In the genomic region with DNA sequence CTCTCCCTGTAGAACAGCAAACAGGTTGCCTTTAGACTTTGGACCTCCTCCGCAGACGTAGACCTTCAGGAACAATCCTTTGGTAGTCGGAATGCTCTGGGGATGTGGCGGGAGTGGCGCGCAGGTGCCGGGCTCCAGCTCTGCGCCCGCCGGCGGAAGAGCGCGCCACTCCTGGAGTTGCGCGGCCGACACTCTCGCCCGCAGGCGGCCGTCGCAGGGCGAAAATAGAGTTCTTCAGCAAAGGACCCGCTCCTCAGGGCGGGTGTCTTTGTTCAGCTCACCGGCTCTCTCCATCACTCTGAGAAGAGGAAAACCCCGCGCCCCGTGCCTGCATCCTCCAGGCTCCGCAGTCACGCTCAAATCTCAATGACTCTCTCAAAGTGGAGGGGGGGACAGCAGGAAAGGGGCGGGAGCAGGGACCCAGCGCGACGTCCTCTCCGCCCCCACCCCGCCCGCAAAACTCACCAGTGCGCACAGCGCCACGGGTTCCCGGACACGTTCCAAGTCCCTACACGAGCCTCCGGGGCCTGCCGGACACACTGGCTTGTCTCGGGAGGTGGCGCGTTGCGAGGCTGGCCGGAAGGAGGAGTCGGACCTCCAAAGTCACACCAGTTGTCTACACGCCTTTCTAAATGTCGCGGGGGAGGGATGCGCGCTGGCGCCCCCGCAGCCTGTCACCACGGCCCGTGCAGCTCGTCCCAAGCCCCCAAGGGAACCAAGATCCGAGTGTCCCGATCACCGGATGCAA, we compare ENCODE assay signal across 9 mouse cellular contexts. TPM values are rescaled to one million over a fixed set of nuclear protein-coding genes. Genes with fewer than 3 reads are reported as not detected.
DNase-seq lines count a peak whose midpoint lies in the region; ATAC-seq and TF ChIP-seq lines count a peak whose summit lies in the region.
"Had no signal": no experiment of that assay in that cellular context is flagged by ENCODE, and none has a peak within 500 bp of the region (broad histone marks: within the 10 kb centered on the region; RNA-seq: fewer than 3 reads in every experiment).

No protein-coding gene starts in this region.

- H3K27ac ChIP-seq in left cerebral cortex, adult 2 months, result peak overlapping the region; percentile 94
- peak overlapping the region; percentile 33; the same call in 1 of the 2 replicates for H3K27ac ChIP-seq in intestine, embryonic 16.5 days (ENCODE audit: low read length)
- no peak overlapping the region for H3K27ac ChIP-seq in liver, embryonic 13.5 days
- H3K27ac ChIP-seq in neural tube, embryonic 15.5 days (replicated peaks), result peak overlapping the region; percentile 92

- ATAC-seq in intestine, embryonic 16.5 days, result peak; percentile 66
- ATAC-seq in liver, embryonic 13.5 days (ENCODE audit: low read depth), result no peak
- peak; percentile 67 for ATAC-seq in neural tube, embryonic 15.5 days (ENCODE audit: low FRiP score)

- WGBS in intestine, embryonic 16.5 days, result under 1% methylated on average over 64 of the region's 64 CpGs
- WGBS in liver, embryonic 13.5 days (ENCODE audit: insufficient replicate concordance), result 2% methylated on average over 64 of the region's 64 CpGs
- under 1% methylated on average over 64 of the region's 64 CpGs for WGBS in neural tube, embryonic 15.5 days

- H3K9ac ChIP-seq in intestine, embryonic 16.5 days (ENCODE audit: low read depth, low read length), result peak overlapping the region; percentile 53
- H3K9ac ChIP-seq in liver, embryonic 13.5 days, result no peak overlapping the region
- peak overlapping the region; percentile 69 for H3K9ac ChIP-seq in neural tube, embryonic 15.5 days (replicated peaks)

- no peak for TF ChIP-seq CTCF in left cerebral cortex, adult 2 months (IDR thresholded peaks at IDR 0.05)

- H3K9me3 ChIP-seq in intestine, embryonic 16.5 days (ENCODE audit: control insufficient read depth, low read length), result no peaks in the 10 kb centered on the region
- H3K9me3 ChIP-seq in liver, embryonic 13.5 days (replicated peaks), result no peaks in the 10 kb centered on the region
- no peaks in the 10 kb centered on the region for H3K9me3 ChIP-seq in neural tube, embryonic 15.5 days (replicated peaks)

- H3K27me3 ChIP-seq in intestine, embryonic 16.5 days (replicated peaks; ENCODE audit: control insufficient read depth, insufficient read depth, low read length), result peaks cover 23% of the 10 kb centered on the region
- peaks cover 37% of the 10 kb centered on the region for H3K27me3 ChIP-seq in liver, embryonic 13.5 days
- no peaks in the 10 kb centered on the region for H3K27me3 ChIP-seq in neural tube, embryonic 15.5 days (replicated peaks)
- H3K27me3 ChIP-seq: CH12.LX had no signal

- intact Hi-C loops in left cerebral cortex, adult 2 months (cut with DNase I), result loop anchor here (5.0 kb wide), 1 partner anchor 300 kb away; no protein-coding TSS in a partner anchor
- intact Hi-C loops in left cerebral cortex, postnatal 36 days (cut with DNase I), result loop anchor here (5.0 to 10.0 kb wide), 2 partner anchors 120 to 302 kb away; no protein-coding TSS in a partner anchor

- no peaks in the 10 kb centered on the region for H3K36me3 ChIP-seq in intestine, embryonic 16.5 days (ENCODE audit: control insufficient read depth, insufficient read depth, low read length)
- no peaks in the 10 kb centered on the region for H3K36me3 ChIP-seq in liver, embryonic 13.5 days
- H3K36me3 ChIP-seq in neural tube, embryonic 15.5 days, result no peaks in the 10 kb centered on the region

- H3K4me3 ChIP-seq in left cerebral cortex, adult 2 months, result peak overlapping the region; percentile 80
- H3K4me3 ChIP-seq in intestine, embryonic 16.5 days (ENCODE audit: low read length), result peak overlapping the region; percentile 62
- H3K4me3 ChIP-seq in liver, embryonic 13.5 days (replicated peaks), result peak overlapping the region; percentile 35
- peak overlapping the region; percentile 77 for H3K4me3 ChIP-seq in neural tube, embryonic 15.5 days (replicated peaks)

- H3K4me2 ChIP-seq in intestine, embryonic 16.5 days (ENCODE audit: low read depth, low read length), result peak overlapping the region; percentile 94
- peak overlapping the region; percentile 46 for H3K4me2 ChIP-seq in liver, embryonic 13.5 days
- peak overlapping the region; percentile 91 for H3K4me2 ChIP-seq in neural tube, embryonic 15.5 days

- peak in 1 of 2 experiments; percentile 53 for DNase-seq in left cerebral cortex, adult 2 months (ENCODE audit: extremely low spot score in 1 of 2, low spot score in 2 of 2)
- no peak for DNase-seq in left cerebral cortex, postnatal 36 days (ENCODE audit: low spot score in 2 of 2)
- peak; percentile 80 for DNase-seq in cerebellum, postnatal 36 days
- peak; percentile 62 for DNase-seq in gastrocnemius, postnatal 25 days
- no peak for DNase-seq in liver, embryonic 13.5 days
- DNase-seq in spleen, adult 18-20 months, result no peak

- H3K4me1 ChIP-seq in intestine, embryonic 16.5 days (ENCODE audit: control insufficient read depth, insufficient read depth, low read length), result no peaks in the 10 kb centered on the region
- H3K4me1 ChIP-seq in liver, embryonic 13.5 days (replicated peaks), result no peaks in the 10 kb centered on the region
- H3K4me1 ChIP-seq in neural tube, embryonic 15.5 days, result peaks cover 39% of the 10 kb centered on the region

RNA-seq across cellular contexts. Expression of gene Galnt17, which starts 1.2 kb away (rescaled TPM):
- total RNA-seq in left cerebral cortex, adult 2 months (2021), result 10 to 100 TPM; 36.4 to 38.6 TPM
- total RNA-seq in left cerebral cortex, postnatal 36 days (2021), result 10 to 100 TPM; 35.9 to 38.5 TPM
- 1 to 10 TPM; 4.4 to 8.6 TPM for total RNA-seq in gastrocnemius, postnatal 25 days (2021)
- polyA plus RNA-seq in intestine, embryonic 16.5 days (2015; fragmentation: Nextera tagmentation; extraction: Ambion mirVana), result 0.56 and 0.59 TPM in 2 replicates
- 0.03 and 0.05 TPM in 2 replicates for polyA plus RNA-seq in liver, embryonic 13.5 days (2015; fragmentation: Nextera tagmentation; extraction: Ambion mirVana)
- polyA plus RNA-seq in neural tube, embryonic 15.5 days (2015; fragmentation: Nextera tagmentation; extraction: Ambion mirVana), result 9.0 and 10.5 TPM in 2 replicates
- total RNA-seq: CH12.LX had no signal

Comparison
In these comparisons a context has a peak if more than half of its experiments do, and no peak if none do; other contexts are left out.
1. DNase-seq: peak in cerebellum, postnatal 36 days (2 of 2) and gastrocnemius, postnatal 25 days (single experiment); none in left cerebral cortex, postnatal 36 days (0 of 2), liver, embryonic 13.5 days (single experiment) and spleen, adult 18-20 months (0 of 2).
2. Peak in every context shown above with its lines, with median percentiles within 50 percentile points of each other: H3K4me3 ChIP-seq and H3K4me2 ChIP-seq.